Mouse (Mus musculus) yolk sac, embryonic 10.5 days (tissue): Measurements from ENCODE around the gene Zbtb8b.
"Not testable (repeated sequence)": the region's sequence is repeated elsewhere in the genome, so short reads cannot be mapped to it uniquely, and the experiment has no call there.

Source experiments
- DNase-seq: peaks from one replicate; pipeline ENCODE4 v3.0.0-alpha.2; 2017; ENCODE audit warnings: low spot score

Gene Zbtb8b

GRCm38 (mm10) chr4:129440340-129441063 is at the start of gene Zbtb8b:
Gene Zbtb8b (minus strand): TSS chr4:129440853.
- DNase-seq = peak; percentile 80

- no peak for DNase-seq
Observed at GRCm38 (mm10) chr4:129481090-129481489, 40.4 kb upstream of the Zbtb8b start.

- DNase-seq = no peak
Observed at GRCm38 (mm10) chr4:129479863-129480262, 39.2 kb upstream of the Zbtb8b start.

- no peak for DNase-seq
Observed at GRCm38 (mm10) chr4:129476047-129476446, 35.4 kb upstream of the Zbtb8b start.

- DNase-seq = no peak
Observed at GRCm38 (mm10) chr4:129464286-129464815, 23.7 kb upstream of the Zbtb8b start.

- no peak for DNase-seq
Observed at GRCm38 (mm10) chr4:129463097-129464059, 22.7 kb upstream of the Zbtb8b start.

- DNase-seq = no peak
Observed at GRCm38 (mm10) chr4:129462118-129462517, 21.5 kb upstream of the Zbtb8b start.

GRCm38 (mm10) chr4:129461183-129461960 is 20.7 kb upstream of the Zbtb8b start, which contains the start of gene Bsdc1:
Gene Bsdc1 (plus strand): TSS chr4:129461581.
- DNase-seq = peak; percentile 100

GRCm38 (mm10) chr4:129460827-129461182 is 20.2 kb upstream of the Zbtb8b start:
- DNase-seq = no peak

- no peak for DNase-seq
Observed at GRCm38 (mm10) chr4:129459726-129460125, 19.1 kb upstream of the Zbtb8b start.

- DNase-seq = not testable (repeated sequence)
Observed at GRCm38 (mm10) chr4:129457311-129457710, 16.7 kb upstream of the Zbtb8b start.

GRCm38 (mm10) chr4:129456126-129456525 is 15.5 kb upstream of the Zbtb8b start:
- DNase-seq = no peak

GRCm38 (mm10) chr4:129455265-129455664 is 14.6 kb upstream of the Zbtb8b start:
- peak; percentile 66 for DNase-seq

- DNase-seq = no peak
Observed at GRCm38 (mm10) chr4:129451471-129452169, 11.0 kb upstream of the Zbtb8b start.

- DNase-seq = no peak
Observed at GRCm38 (mm10) chr4:129450851-129451250, 10.2 kb upstream of the Zbtb8b start.

GRCm38 (mm10) chr4:129448713-129449112 is 8.1 kb upstream of the Zbtb8b start:
- no peak for DNase-seq

GRCm38 (mm10) chr4:129447778-129448563 is 7.3 kb upstream of the Zbtb8b start:
- DNase-seq = no peak

GRCm38 (mm10) chr4:129447360-129447759 is 6.7 kb upstream of the Zbtb8b start:
- no peak for DNase-seq

- DNase-seq = no peak
Observed at GRCm38 (mm10) chr4:129441145-129441544, 492 bp upstream of the Zbtb8b start.

- DNase-seq = no peak
Observed at GRCm38 (mm10) chr4:129418321-129418720, 22.3 kb downstream of the Zbtb8b start.
